Mouse (Mus musculus) spleen, adult 2 months (tissue): ENCODE data around the gene Echs1. TPM values are rescaled to one million over a fixed set of nuclear protein-coding genes. Genes with fewer than 3 reads are reported as not detected.
A peak's percentile ranks its signal among the peaks of the same experiment; 100 is the strongest.

ENCODE experiments used
- DNase-seq, 2 experiments: peaks; one replicate each; pipeline versions ENCODE4 v3.0.0 to v3.0.0-alpha.2; 2012 to 2021; ENCODE audit warnings: low spot score in 2 of 2, low read depth in 1 of 2
- H3K27ac ChIP-seq: fragments of 200-500 bp; 2 replicates; pipeline ENCODE4 v1.5.1; 2012; ENCODE audit warnings: low read length, inconsistent platforms; ENCODE audit not compliant: insufficient read depth
- H3K27me3 ChIP-seq: fragments of 200-500 bp; 2 replicates; pipeline ENCODE4 v1.6.1; 2012; ENCODE audit warnings: mild to moderate bottlenecking, moderate library complexity, low read length, inconsistent platforms; ENCODE audit not compliant: control insufficient read depth, insufficient read depth
- H3K36me3 ChIP-seq: fragments of 200-500 bp; 2 replicates; pipeline ENCODE4 v1.6.1; 2012; ENCODE audit warnings: mild to moderate bottlenecking, low read length, inconsistent platforms; ENCODE audit not compliant: control insufficient read depth, insufficient read depth
- H3K4me1 ChIP-seq: fragments of 200-500 bp; 2 replicates; pipeline ENCODE4 v1.6.1; 2011; ENCODE audit warnings: inconsistent platforms; ENCODE audit not compliant: control insufficient read depth, insufficient read depth, insufficient read length
- H3K4me3 ChIP-seq: fragments of 200-500 bp; 2 replicates; pipeline ENCODE4 v1.5.1; 2011; ENCODE audit warnings: mild to moderate bottlenecking, inconsistent platforms; ENCODE audit not compliant: insufficient read depth, insufficient read length; ENCODE audit errors: extremely low read depth
- CTCF ChIP-seq: fragments of 200-500 bp; IDR thresholded peaks from 2 replicates; pipeline ENCODE4 v1.5.1; 2011; ENCODE audit warnings: mild to moderate bottlenecking, inconsistent platforms; ENCODE audit not compliant: insufficient read depth, insufficient read length, insufficient replicate concordance; ENCODE audit errors: extremely low read depth
- POLR2A ChIP-seq: fragments of 200-500 bp; IDR thresholded peaks from 2 replicates; pipeline ENCODE4 v1.6.1; 2011; ENCODE audit warnings: low read depth, low read length, inconsistent platforms
- WGBS: fragments of 180-500 bp; shearing (Covaris S2); methylation state at CpG from one replicate; pipeline ENCODE4 v1.1.7; 2018; 5-methylcytosine and 5-hydroxymethylcytosine counted together
- polyA plus RNA-seq: library from polyadenylated mRNA; depleted of rRNA; stranded (reverse); fragments of >200 nt; gene quantifications from 2 replicates; pipeline ENCODE4 v1.2.3, GENCODE M21; 2012; rRNA removed

The Echs1 gene
- polyA plus RNA-seq, 1 experiment, result 29.5 TPM

- Histone ChIP-seq H3K27ac (no peak overlapping the region), H3K4me3 (no peak overlapping the region), H3K4me1 (no peaks in the 10 kb centered on the region; the same call in none of the 2 replicates), H3K36me3 (no peaks in the 10 kb centered on the region), H3K27me3 (peaks cover 13% of the 10 kb centered on the region)
- TF ChIP-seq POLR2A (no peak), CTCF (peak; percentile 59; the same call in 1 of the 2 replicates)
- DNase-seq, result peak; percentile 27 to 48
- WGBS, result 20% methylated on average over 7 of the region's 7 CpGs
Measured at GRCm38 (mm10) chr7:140063092-140063491, 53.2 kb downstream of the Echs1 start.

- H3K27me3 ChIP-seq, result peaks cover 16% of the 10 kb centered on the region
- DNase-seq, result no peak
- no peaks in the 10 kb centered on the region; the same call in none of the 2 replicates for H3K4me1 ChIP-seq
- H3K27ac ChIP-seq, result no peak overlapping the region
- WGBS, result 31% methylated on average over 11 of the region's 11 CpGs
- no peak overlapping the region for H3K4me3 ChIP-seq
- no peaks in the 10 kb centered on the region for H3K36me3 ChIP-seq
- TF ChIP-seq POLR2A (no peak), CTCF (no peak)
Measured at GRCm38 (mm10) chr7:140062307-140062706, 54.0 kb downstream of the Echs1 start.

DNA sequence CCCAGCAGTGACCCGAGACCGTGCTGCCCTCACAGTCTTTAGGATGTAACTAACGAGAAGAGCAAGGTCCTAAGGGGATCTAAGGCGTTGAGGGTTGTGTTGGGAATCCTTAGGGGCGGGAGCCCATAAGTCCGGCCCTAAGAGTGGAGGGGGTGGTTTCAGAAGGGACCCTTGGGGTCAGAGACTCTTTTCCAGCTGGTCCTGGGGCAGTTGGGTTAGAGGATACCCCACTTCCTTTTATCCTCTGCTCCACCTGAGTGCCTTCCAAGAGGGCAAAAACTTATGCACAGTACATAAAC lies 54.5 kb downstream of the Echs1 start:
- H3K4me1 ChIP-seq, result no peaks in the 10 kb centered on the region; the same call in none of the 2 replicates
- no peak overlapping the region for H3K27ac ChIP-seq
- peaks cover 16% of the 10 kb centered on the region for H3K27me3 ChIP-seq
- no peak for TF ChIP-seq CTCF
- no peak for TF ChIP-seq POLR2A
- WGBS, result 6% methylated on average over 6 of the region's 6 CpGs
- no peak overlapping the region for H3K4me3 ChIP-seq
- no peaks in the 10 kb centered on the region for H3K36me3 ChIP-seq
- DNase-seq, result no peak

- Histone ChIP-seq H3K27ac (no peak overlapping the region), H3K27me3 (peaks cover 16% of the 10 kb centered on the region), H3K4me3 (no peak overlapping the region), H3K36me3 (no peaks in the 10 kb centered on the region), H3K4me1 (no peaks in the 10 kb centered on the region; the same call in none of the 2 replicates)
- no peak for DNase-seq
- WGBS, result 5% methylated on average over 47 of the region's 47 CpGs
- TF ChIP-seq POLR2A (no peak), CTCF (no peak)
Measured at GRCm38 (mm10) chr7:140060936-140061831, 55.1 kb downstream of the Echs1 start.

- H3K4me3 ChIP-seq, result no peak overlapping the region
- H3K4me1 ChIP-seq, result no peaks in the 10 kb centered on the region; the same call in none of the 2 replicates
- 56% methylated on average over 4 of the region's 4 CpGs for WGBS
- no peak overlapping the region for H3K27ac ChIP-seq
- peaks cover 18% of the 10 kb centered on the region for H3K27me3 ChIP-seq
- DNase-seq, result no peak
- H3K36me3 ChIP-seq, result no peaks in the 10 kb centered on the region
- TF ChIP-seq CTCF (no peak), POLR2A (no peak)
Measured at GRCm38 (mm10) chr7:140059601-140060000, 56.7 kb downstream of the Echs1 start.

- TF ChIP-seq CTCF, result no peak
- Histone ChIP-seq H3K4me3 (no peak overlapping the region), H3K27ac (no peak overlapping the region), H3K27me3 (peaks cover 18% of the 10 kb centered on the region), H3K36me3 (no peaks in the 10 kb centered on the region), H3K4me1 (no peaks in the 10 kb centered on the region; the same call in none of the 2 replicates)
- WGBS, result 32% methylated on average over 7 of the region's 7 CpGs
- DNase-seq, result no peak
Measured at GRCm38 (mm10) chr7:140058528-140058927, 57.7 kb downstream of the Echs1 start.

DNA sequence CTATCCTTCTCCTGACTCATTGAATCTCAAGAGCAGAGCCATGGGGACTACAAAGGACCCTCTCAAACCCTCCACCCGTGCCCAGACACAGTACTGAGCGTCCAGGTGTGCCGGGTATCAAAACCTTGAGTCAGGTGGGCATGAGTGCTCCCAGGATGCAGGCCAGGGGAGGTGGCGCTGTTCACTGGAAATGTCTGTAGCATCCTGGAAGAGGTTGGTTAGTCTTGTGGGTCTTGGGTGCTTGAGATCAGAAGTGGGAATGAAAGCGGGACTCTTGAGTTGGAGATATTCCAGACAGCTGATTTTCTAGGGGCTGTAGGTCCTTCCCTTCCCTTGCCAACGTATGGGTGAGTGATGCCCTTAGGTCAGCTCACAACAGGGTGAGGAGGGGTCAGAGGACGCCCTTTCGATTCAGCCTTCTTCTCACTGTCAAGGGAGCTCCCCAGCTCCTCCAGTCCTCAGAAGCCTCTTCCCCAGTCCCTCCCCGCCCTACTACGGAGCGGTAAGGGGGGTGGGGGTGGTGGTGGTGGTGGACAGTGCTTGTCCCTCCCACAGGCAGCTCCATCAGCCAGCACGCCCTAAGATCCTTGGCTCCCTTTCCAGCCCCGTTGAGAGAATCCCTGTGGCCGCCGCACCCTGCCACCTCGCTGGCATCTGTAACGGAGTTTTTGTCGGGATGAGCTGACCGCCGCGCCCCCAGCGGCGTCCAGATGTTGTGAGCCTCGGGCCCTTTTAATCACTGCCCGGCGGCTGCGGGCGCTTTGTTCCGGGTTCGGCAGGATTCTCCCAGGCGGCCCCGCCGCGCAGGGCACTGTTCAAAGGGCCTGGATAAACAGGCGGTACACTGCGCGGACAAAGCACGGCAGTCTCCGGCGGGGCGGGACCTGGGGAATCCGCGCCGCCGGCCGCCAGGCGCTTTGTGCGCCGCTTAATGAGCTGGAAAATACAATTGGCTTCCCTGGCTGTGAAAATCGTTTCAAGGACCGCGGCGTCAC lies 58.6 kb downstream of the Echs1 start:
- H3K36me3 ChIP-seq, result no peaks in the 10 kb centered on the region
- DNase-seq, result no peak
- no peak overlapping the region for H3K4me3 ChIP-seq
- peaks cover 18% of the 10 kb centered on the region for H3K27me3 ChIP-seq
- 7% methylated on average over 53 of the region's 53 CpGs for WGBS
- H3K4me1 ChIP-seq, result no peaks in the 10 kb centered on the region; the same call in none of the 2 replicates
- H3K27ac ChIP-seq, result no peak overlapping the region
- TF ChIP-seq CTCF, result no peak

Other genes with a start within 250 kb of the Echs1 start
- gene Kndc1, start 221.8 kb downstream of the Echs1 start, polyA plus RNA-seq, result 0.08 and 0.16 TPM in 2 replicates
- 1.1 and 2.3 TPM in 2 replicates for gene Utf1, start 172.7 kb downstream of the Echs1 start, polyA plus RNA-seq
- gene 6430531B16Rik, start 137.7 kb downstream of the Echs1 start, polyA plus RNA-seq, result 0.14 and 0.22 TPM in 2 replicates
- gene Adam8, start 123.9 kb downstream of the Echs1 start, polyA plus RNA-seq, result 23.2 and 26.2 TPM in 2 replicates
- gene Zfp511, start 80.1 kb downstream of the Echs1 start, polyA plus RNA-seq, result 43.3 and 95.2 TPM in 2 replicates
- gene Tubgcp2, start 79.8 kb downstream of the Echs1 start, polyA plus RNA-seq, result 16.3 and 17.5 TPM in 2 replicates
- not detected in 2 replicates for gene Msx3, start 67.4 kb downstream of the Echs1 start, polyA plus RNA-seq
- not detected in 2 replicates for gene Caly, start 33.9 kb downstream of the Echs1 start, polyA plus RNA-seq
- not detected in 2 replicates for gene Prap1, start 23.1 kb downstream of the Echs1 start, polyA plus RNA-seq
- gene Fuom, start 14.0 kb downstream of the Echs1 start, polyA plus RNA-seq, result 9.4 and 10.9 TPM in 2 replicates
- 8.7 and 9.9 TPM in 2 replicates for gene Paox, start 677 bp downstream of the Echs1 start, polyA plus RNA-seq
- 18.8 and 20.5 TPM in 2 replicates for gene Mtg1, start 21.1 kb upstream of the Echs1 start, polyA plus RNA-seq
- gene Sprn, start 38.4 kb upstream of the Echs1 start, polyA plus RNA-seq, result 0.04 and 0.08 TPM in 2 replicates
- not detected in 2 replicates for gene Olfr522, start 48.3 kb upstream of the Echs1 start, polyA plus RNA-seq
- 0.12 TPM in 1 of 2 replicates, not detected in the other for gene Olfr523, start 56.7 kb upstream of the Echs1 start, polyA plus RNA-seq
- gene Olfr524, start 89.5 kb upstream of the Echs1 start, polyA plus RNA-seq, result 0.01 and 0.07 TPM in 2 replicates
- gene Cd163l1, start 101.8 kb upstream of the Echs1 start, polyA plus RNA-seq, result 1.3 and 2.1 TPM in 2 replicates
- gene 5830411N06Rik, start 130.8 kb upstream of the Echs1 start, polyA plus RNA-seq, result 0.99 and 1.9 TPM in 2 replicates
- not detected in 2 replicates for gene Olfr525, start 204.4 kb upstream of the Echs1 start, polyA plus RNA-seq
- gene Olfr527, start 217.5 kb upstream of the Echs1 start, polyA plus RNA-seq, result not detected in 2 replicates
- gene Olfr60, start 245.2 kb upstream of the Echs1 start, polyA plus RNA-seq, result 0.27 and 0.40 TPM in 2 replicates